8 mouse cellular contexts compared by ENCODE assay signal in genomic region chr15:100613584-100613983, GRCm38 (mm10). TPM values are rescaled to one million over a fixed set of nuclear protein-coding genes. Genes with fewer than 3 reads are reported as not detected.
DNase-seq lines count a peak whose midpoint lies in the region; ATAC-seq and TF ChIP-seq lines count a peak whose summit lies in the region.

No protein-coding gene starts in this region.

- H3K27ac ChIP-seq in heart, embryonic 16.5 days (ENCODE audit: low read length), result no peak overlapping the region
- 0 out of 2 replicates have a peak overlapping the region, but pooled peaks have one; percentile 9 for H3K27ac ChIP-seq in neural tube, embryonic 15.5 days (replicated peaks)

- peak overlapping the region; percentile 53 for H3K4me3 ChIP-seq in E14TG2a.4 (replicated peaks; ENCODE audit: low read length)
- H3K4me3 ChIP-seq in heart, embryonic 16.5 days (ENCODE audit: low read length), result peak overlapping the region; percentile 40
- H3K4me3 ChIP-seq in neural tube, embryonic 15.5 days (replicated peaks), result peak overlapping the region; percentile 13; the same call in 1 of the 2 replicates

- WGBS in heart, embryonic 16.5 days, result 9% methylated on average over 16 of the region's 16 CpGs
- 8% methylated on average over 16 of the region's 16 CpGs for WGBS in neural tube, embryonic 15.5 days

- no peaks in the 10 kb centered on the region for H3K9me3 ChIP-seq in E14TG2a.4 (ENCODE audit: low read length)
- no peaks in the 10 kb centered on the region for H3K9me3 ChIP-seq in heart, embryonic 16.5 days (replicated peaks; ENCODE audit: control insufficient read depth, low read length)
- no peaks in the 10 kb centered on the region for H3K9me3 ChIP-seq in neural tube, embryonic 15.5 days (replicated peaks)

- H3K4me2 ChIP-seq in heart, embryonic 16.5 days (ENCODE audit: low read depth, low read length), result peak overlapping the region; percentile 61
- peak overlapping the region; percentile 71 for H3K4me2 ChIP-seq in neural tube, embryonic 15.5 days

- peak; percentile 45 for TF ChIP-seq CTCF in E14TG2a.4 (conservative IDR thresholded peaks at IDR 0.05; ENCODE audit: low read length)

- peaks cover 21% of the 10 kb centered on the region for H3K36me3 ChIP-seq in E14TG2a.4 (ENCODE audit: insufficient read depth, low read length)
- peaks cover 13% of the 10 kb centered on the region for H3K36me3 ChIP-seq in heart, embryonic 16.5 days (ENCODE audit: control insufficient read depth, insufficient read depth)
- H3K36me3 ChIP-seq in neural tube, embryonic 15.5 days, result peaks cover 11% of the 10 kb centered on the region

- DNase-seq in c-Kit-positive CD71-negative TER-119-negative erythroid progenitor cells, embryonic 14.5 days (ENCODE audit: low read depth), result peak; percentile 63
- DNase-seq in fibroblast of lung, adult 2 months (ENCODE audit: low read depth), result peak; percentile 29
- peak; percentile 79 for DNase-seq in kidney, postnatal 25 days
- peak; percentile 75 to 81 for DNase-seq in lung, adult 18-20 months
- DNase-seq in testis, postnatal 10 days (ENCODE audit: low spot score), result peak; percentile 86

- H3K27me3 ChIP-seq in E14TG2a.4 (ENCODE audit: insufficient read depth, low read length), result no peaks in the 10 kb centered on the region
- H3K27me3 ChIP-seq in heart, embryonic 16.5 days (ENCODE audit: control insufficient read depth, insufficient read depth, low read length), result no peaks in the 10 kb centered on the region
- no peaks in the 10 kb centered on the region for H3K27me3 ChIP-seq in neural tube, embryonic 15.5 days (replicated peaks)

- peaks cover 56% of the 10 kb centered on the region for H3K4me1 ChIP-seq in E14TG2a.4 (replicated peaks; ENCODE audit: low read depth, low read length)
- peaks cover 17% of the 10 kb centered on the region for H3K4me1 ChIP-seq in heart, embryonic 16.5 days (ENCODE audit: control insufficient read depth, insufficient read depth, low read length)
- H3K4me1 ChIP-seq in neural tube, embryonic 15.5 days, result peaks cover 31% of the 10 kb centered on the region

- peak overlapping the region; percentile 42; the same call in 1 of the 2 replicates for H3K9ac ChIP-seq in heart, embryonic 16.5 days (ENCODE audit: low read length)
- H3K9ac ChIP-seq in neural tube, embryonic 15.5 days (replicated peaks), result no peak overlapping the region

- ATAC-seq in heart, embryonic 16.5 days (replicated peaks; ENCODE audit: extremely low read depth, insufficient read depth, low FRiP score), result no peak
- no peak for ATAC-seq in neural tube, embryonic 15.5 days (ENCODE audit: low FRiP score)

RNA-seq across cellular contexts. Expression of gene Dazap2, which starts 1.6 kb away (rescaled TPM):
- polyA plus RNA-seq in heart, embryonic 16.5 days (2015; fragmentation: Nextera tagmentation; extraction: Ambion mirVana), result 223 and 247 TPM in 2 replicates
- polyA plus RNA-seq in neural tube, embryonic 15.5 days (2015; fragmentation: Nextera tagmentation; extraction: Ambion mirVana), result 99.3 and 144 TPM in 2 replicates

RNA-seq across cellular contexts. Expression of gene Pou6f1, which starts 13.8 kb away (rescaled TPM):
- 3.3 and 5.6 TPM in 2 replicates for polyA plus RNA-seq in heart, embryonic 16.5 days (2015; fragmentation: Nextera tagmentation; extraction: Ambion mirVana)
- 26.0 and 32.4 TPM in 2 replicates for polyA plus RNA-seq in neural tube, embryonic 15.5 days (2015; fragmentation: Nextera tagmentation; extraction: Ambion mirVana)

RNA-seq across cellular contexts. Expression of gene Smagp, which starts 23.2 kb away (rescaled TPM):
- 16.9 and 17.2 TPM in 2 replicates for polyA plus RNA-seq in heart, embryonic 16.5 days (2015; fragmentation: Nextera tagmentation; extraction: Ambion mirVana)
- polyA plus RNA-seq in neural tube, embryonic 15.5 days (2015; fragmentation: Nextera tagmentation; extraction: Ambion mirVana), result 3.0 and 7.4 TPM in 2 replicates

RNA-seq across cellular contexts. Expression of gene Bin2, which starts 55.8 kb away (rescaled TPM):
- polyA plus RNA-seq in heart, embryonic 16.5 days (2015; fragmentation: Nextera tagmentation; extraction: Ambion mirVana), result 5.9 and 13.3 TPM in 2 replicates
- 2.6 and 11.0 TPM in 2 replicates for polyA plus RNA-seq in neural tube, embryonic 15.5 days (2015; fragmentation: Nextera tagmentation; extraction: Ambion mirVana)

Comparison
In these comparisons a context has a peak if more than half of its experiments do, and no peak if none do; other contexts are left out.
1. DNase-seq: peak in every context shown above with its lines; median percentile 86 in testis, postnatal 10 days; 79 in kidney, postnatal 25 days; 78 in lung, adult 18-20 months; 63 in c-Kit-positive CD71-negative TER-119-negative erythroid progenitor cells, embryonic 14.5 days; 29 in fibroblast of lung, adult 2 months.